Mouse (Mus musculus) megakaryocyte, adult 5-6 weeks (primary cell): ENCODE results near the gene Dlgap5. TPM values are rescaled to one million over a fixed set of nuclear protein-coding genes. Genes with fewer than 3 reads are reported as not detected.
A peak's percentile ranks its signal among the peaks of the same experiment; 100 is the strongest.

ENCODE experiments used
- ATAC-seq: 2 replicates; pipeline ENCODE4 v1.8.0; 2016; ENCODE audit warnings: mild to moderate bottlenecking, inconsistent platforms; ENCODE audit not compliant: poor library complexity, severe bottlenecking
- total RNA-seq, 2 experiments: library from RNA; stranded (forward) in 1 of 2; stranded (reverse) in 1 of 2; fragments of 153-499, 151-499 nt in 1 of 2; fragments of 221-1000, 200-1000 nt in 1 of 2; gene quantifications; 2 replicates each; pipeline versions ENCODE4 v1.2.3 to v1.2.4; 2015 to 2017

The Dlgap5 gene
- total RNA-seq, 2 experiments from 2014 or later = 59.1 to 98.6 TPM

- peak; percentile 63 for ATAC-seq
Observed at GRCm38 (mm10) chr14:47396165-47396652, 22.0 kb downstream of the Dlgap5 start.

GRCm38 (mm10) chr14:47395462-47396026 is 22.7 kb downstream of the Dlgap5 start:
- 0 out of 2 replicates have a peak, but pooled peaks have one; percentile 5 for ATAC-seq

- ATAC-seq = no peak
Observed at GRCm38 (mm10) chr14:47395007-47395406, 23.2 kb downstream of the Dlgap5 start.

- peak; percentile 76 for ATAC-seq
Observed at GRCm38 (mm10) chr14:47393354-47394094, 24.7 kb downstream of the Dlgap5 start.

GRCm38 (mm10) chr14:47386125-47386524 is 32.1 kb downstream of the Dlgap5 start:
- no peak for ATAC-seq

DNA sequence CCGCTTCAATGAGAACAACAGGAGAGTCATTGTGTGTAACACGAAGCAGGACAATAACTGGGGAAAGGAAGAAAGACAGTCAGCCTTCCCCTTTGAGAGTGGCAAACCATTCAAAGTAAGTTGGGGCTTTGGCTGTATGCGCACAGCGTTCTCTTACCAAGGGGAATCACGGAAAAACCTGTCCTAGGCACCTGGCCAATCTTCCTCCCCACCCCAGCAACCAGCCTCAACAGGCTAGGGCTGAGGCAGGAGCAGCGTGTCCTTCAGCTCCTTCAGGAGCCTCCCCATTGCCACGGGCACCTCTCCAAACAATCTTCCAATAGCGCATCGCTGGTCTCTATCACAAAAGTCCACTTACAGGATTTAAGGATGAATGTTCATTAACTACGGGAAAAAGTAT is 33.6 kb downstream of the Dlgap5 start:
- no peak for ATAC-seq

DNA sequence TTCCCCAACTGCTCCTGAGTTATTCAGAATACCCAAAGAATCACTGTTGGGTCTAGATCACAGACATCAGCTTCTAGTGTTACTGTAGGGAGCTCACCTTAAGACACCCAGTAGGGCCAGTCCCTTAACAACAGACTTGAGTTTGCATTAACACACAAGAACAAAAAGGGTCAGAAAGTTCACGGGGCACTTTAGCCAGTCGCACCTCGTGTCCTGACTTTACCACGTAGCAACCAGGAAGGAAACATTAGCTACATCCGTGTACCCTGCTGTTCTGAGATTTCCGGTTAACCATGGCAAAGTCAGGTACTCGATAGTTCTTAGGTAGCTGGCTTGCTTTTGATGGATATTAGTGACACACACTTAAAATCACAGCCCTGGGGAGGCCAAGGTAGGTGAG is 34.3 kb downstream of the Dlgap5 start:
- no peak for ATAC-seq

DNA sequence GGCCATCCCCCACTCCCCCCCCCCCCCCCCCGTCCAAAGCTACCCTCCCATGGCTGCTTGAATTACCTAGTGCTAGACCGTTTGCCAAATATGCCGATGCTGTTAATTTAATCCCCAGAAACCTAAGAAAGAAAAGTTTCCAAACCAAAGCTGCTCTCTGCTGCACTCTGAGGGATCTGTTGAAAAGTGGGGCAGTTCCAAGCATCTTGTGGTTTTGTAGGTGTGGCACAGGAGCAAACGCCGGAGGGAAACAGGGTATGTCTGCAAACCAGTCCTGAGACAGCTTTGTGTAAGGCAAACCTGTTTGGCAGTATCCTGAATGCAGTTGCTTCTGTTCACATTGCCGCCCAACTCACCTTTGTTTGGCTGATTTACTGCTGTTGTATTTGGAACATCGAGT is 39.9 kb downstream of the Dlgap5 start:
- ATAC-seq = no peak

DNA sequence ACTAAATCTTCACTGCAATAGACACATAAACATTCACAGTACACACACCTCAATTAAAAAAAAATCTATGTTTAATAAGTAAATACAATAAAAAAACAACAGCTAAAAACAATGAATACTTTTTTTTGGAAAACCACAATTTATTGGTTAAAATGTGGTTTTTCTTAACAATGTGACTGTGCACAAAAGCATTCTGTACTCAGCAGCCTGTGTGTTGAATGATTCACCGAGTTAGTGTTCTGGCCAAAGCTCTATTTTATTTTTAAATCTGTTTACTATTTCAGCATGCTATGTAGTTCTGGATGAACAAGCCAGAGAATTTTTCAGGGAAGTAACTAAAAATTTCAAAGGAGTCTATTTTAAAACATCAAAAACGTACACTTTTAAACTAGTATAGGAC is 41.7 kb downstream of the Dlgap5 start:
- no peak for ATAC-seq

- peak; percentile 83 for ATAC-seq
Observed at GRCm38 (mm10) chr14:47373728-47374678, 44.2 kb downstream of the Dlgap5 start.

DNA sequence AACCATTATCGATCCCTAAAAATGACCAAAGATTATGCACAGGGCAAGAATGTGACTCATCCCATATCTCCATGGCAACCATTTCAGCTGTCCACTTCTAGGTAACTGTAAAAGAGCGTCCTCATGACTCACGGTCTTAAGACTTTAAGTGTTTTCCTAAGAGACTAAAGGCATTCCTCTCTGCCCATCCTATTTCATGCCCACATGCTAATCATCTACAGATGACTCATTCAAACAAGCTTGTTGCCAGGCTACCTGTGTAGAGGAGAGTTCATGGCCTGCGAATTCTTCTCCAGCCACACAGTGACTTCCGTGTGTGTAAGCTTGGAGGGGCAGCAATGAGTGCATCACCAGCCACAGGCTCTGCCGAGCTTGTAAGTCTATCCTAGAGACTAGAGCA is 46.5 kb downstream of the Dlgap5 start:
- ATAC-seq = no peak

DNA sequence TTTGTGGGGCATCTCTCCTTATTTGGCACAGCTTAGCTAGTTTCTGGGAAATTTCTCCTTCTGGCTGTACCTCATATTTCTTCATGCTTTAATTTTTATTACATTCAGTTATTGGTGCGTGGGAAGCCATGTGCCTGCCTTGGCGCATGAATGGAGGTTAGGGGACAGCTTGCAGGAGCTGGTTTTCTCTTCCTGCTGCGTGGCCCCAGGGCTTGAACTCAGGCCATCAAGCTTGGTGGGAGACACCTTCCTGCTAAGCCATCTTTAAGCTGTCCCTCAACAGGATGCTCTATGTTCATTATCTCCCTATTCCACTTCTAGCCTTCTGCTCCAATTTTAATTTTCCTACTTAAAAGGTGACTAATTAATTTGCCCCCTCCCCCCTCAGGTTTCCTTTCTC is 47.4 kb downstream of the Dlgap5 start:
- ATAC-seq = no peak

GRCm38 (mm10) chr14:47369741-47370140 is 48.5 kb downstream of the Dlgap5 start:
- ATAC-seq = no peak

DNA sequence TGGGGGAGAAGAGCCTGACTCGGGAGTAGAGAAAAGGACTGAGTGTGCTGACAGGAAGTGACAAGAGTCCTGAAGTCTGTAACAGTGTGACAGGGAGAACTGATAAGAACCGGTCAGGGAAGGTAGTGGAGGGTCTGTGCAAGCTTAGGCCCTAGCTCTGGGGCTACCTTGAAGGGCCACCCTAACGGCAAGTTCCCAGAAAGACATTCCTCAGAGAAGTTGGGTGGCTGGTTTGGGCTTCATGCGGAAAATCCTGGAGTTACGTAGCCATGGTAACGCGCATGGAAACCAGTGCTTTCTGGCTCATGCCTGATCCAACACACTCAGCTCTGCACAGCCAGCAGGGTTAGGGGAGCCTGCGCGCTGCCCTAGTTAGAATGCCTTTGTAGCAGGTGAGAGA is 50.7 kb downstream of the Dlgap5 start, which contains the start of gene Lgals3:
Gene Lgals3 (plus strand): TSS at position 291 of the 400 bp plus-strand sequence.
- peak; percentile 35; the same call in 1 of the 2 replicates for ATAC-seq

DNA sequence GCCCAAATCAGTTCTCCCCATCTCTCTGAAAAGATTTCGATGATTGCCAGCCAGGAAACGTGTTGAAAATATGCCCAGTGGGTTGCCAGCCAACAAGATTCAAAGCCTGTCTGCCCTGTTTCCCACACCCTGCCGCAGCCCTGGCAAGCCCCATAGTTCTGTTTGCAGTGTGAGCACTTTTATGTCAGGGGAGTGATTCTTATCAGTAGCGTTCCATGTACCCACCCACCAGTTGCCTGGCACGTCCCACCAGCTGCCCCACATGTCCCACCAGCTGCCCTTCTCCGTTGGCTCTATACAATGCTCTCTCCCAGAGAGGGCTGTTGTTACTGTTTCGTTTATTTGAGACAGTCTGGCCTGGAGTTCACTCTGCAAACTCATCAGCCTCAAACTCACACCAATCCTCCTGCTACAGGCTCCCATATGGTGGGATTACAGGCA is 51.3 kb downstream of the Dlgap5 start:
- no peak for ATAC-seq

- peak; percentile 31; the same call in 1 of the 2 replicates for ATAC-seq
Observed at GRCm38 (mm10) chr14:47364742-47365449, 53.3 kb downstream of the Dlgap5 start.

- peak; percentile 67 for ATAC-seq
Observed at GRCm38 (mm10) chr14:47361899-47362298, 56.3 kb downstream of the Dlgap5 start.

DNA sequence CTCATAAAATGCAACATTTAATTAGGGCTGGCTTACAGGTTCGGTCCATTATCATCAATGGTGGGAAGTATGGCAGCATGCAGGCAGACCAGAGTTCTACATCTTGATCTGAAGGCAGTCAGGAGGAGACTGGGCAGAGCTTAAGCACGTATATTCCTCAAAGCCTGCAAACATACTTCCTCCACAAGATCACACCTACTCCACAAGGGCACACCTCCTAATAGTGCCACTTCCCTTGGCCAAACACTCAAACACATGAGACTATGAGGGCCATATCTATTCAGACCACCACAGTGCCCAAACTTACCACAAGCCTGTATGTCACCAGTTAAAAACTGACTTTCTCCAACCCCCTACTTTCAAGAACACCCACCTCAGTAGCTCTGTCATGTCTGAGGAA is 56.8 kb downstream of the Dlgap5 start:
- ATAC-seq = peak; percentile 33

- peak; percentile 69 for ATAC-seq
Observed at GRCm38 (mm10) chr14:47359610-47360009, 58.6 kb downstream of the Dlgap5 start.

- ATAC-seq = no peak
Observed at GRCm38 (mm10) chr14:47356622-47357021, 61.6 kb downstream of the Dlgap5 start.
